17 mouse cellular contexts compared by ENCODE assay signal in genomic region chr7:88346035-88346434, GRCm38 (mm10).
DNase-seq lines count a peak whose midpoint lies in the region.
"Had no signal": no experiment of that assay in that cellular context is flagged by ENCODE, and none has a peak within 500 bp of the region (broad histone marks: within the 10 kb centered on the region; RNA-seq: fewer than 3 reads in every experiment).

No protein-coding gene starts in this region.

- peak; percentile 13 for DNase-seq in adrenal gland, adult 2 months
- DNase-seq in adrenal gland, postnatal 4 days (ENCODE audit: low spot score in 2 of 2): no peak
- peak; percentile 7 to 54 for DNase-seq in layer of hippocampus, adult 18-20 months (ENCODE audit: low spot score in 2 of 2)
- no peak for DNase-seq in layer of hippocampus, postnatal 36 days
- peak; percentile 11 to 13 for DNase-seq in left cerebral cortex, postnatal 36 days (ENCODE audit: low spot score in 2 of 2)
- DNase-seq in kidney, adult 8-10 months: no peak
- no peak for DNase-seq in spleen, adult 18-20 months
- DNase-seq: cerebellum, adult 2 months; embryo, embryonic 11 days; gastrocnemius, postnatal 14 days; heart, postnatal 10 days; kidney, postnatal 10 days; thymus, adult 2 months had no signal

- H3K4me3 ChIP-seq in brown adipose tissue, adult 24 weeks (ENCODE audit: insufficient read depth, low read depth, low read length): no peak overlapping the region
- H3K4me3 ChIP-seq: erythroblast, embryonic 14.5 days; limb, embryonic 12.5 days; midbrain, embryonic 12.5 days had no signal

- peak overlapping the region; percentile 5; the same call in 1 of the 2 replicates for H3K27ac ChIP-seq in brown adipose tissue, adult 24 weeks (replicated peaks; ENCODE audit: low read depth, low read length)
- H3K27ac ChIP-seq: limb, embryonic 12.5 days; midbrain, embryonic 12.5 days had no signal

- no peaks in the 10 kb centered on the region for H3K4me1 ChIP-seq in brown adipose tissue, adult 24 weeks (ENCODE audit: control insufficient read depth, insufficient read depth, insufficient read length, low read length)
- H3K4me1 ChIP-seq: limb, embryonic 12.5 days; midbrain, embryonic 12.5 days had no signal

- intact Hi-C loops in left cerebral cortex, postnatal 36 days (cut with DNase I): loop anchor here (10.0 kb wide), 1 partner anchor 131 kb away; no protein-coding TSS in a partner anchor

Comparison
In these comparisons a context has a peak if more than half of its experiments do, and no peak if none do; other contexts are left out.
1. DNase-seq: peak in adrenal gland, adult 2 months (single experiment), layer of hippocampus, adult 18-20 months (2 of 2) and left cerebral cortex, postnatal 36 days (2 of 2); none in adrenal gland, postnatal 4 days (0 of 2), layer of hippocampus, postnatal 36 days (0 of 2), kidney, adult 8-10 months (0 of 2) and spleen, adult 18-20 months (0 of 2).